Mouse (Mus musculus): ENCODE measurements at regions not wholly inside any gene's neighbourhood (a gene's known extent, or its start where the extent isn't known, plus 50 kb on each side); places are given as distances from the start of the nearest gene placed in this dataset.

- Histone ChIP-seq H3K9me3 (ENCODE audit: control insufficient read depth, low read length) (no peaks in the 10 kb centered on the region), H3K4me1 (replicated peaks; ENCODE audit: control insufficient read depth in 2 of 2, insufficient read depth in 2 of 2, low read length in 1 of 2) (no peaks in the 10 kb centered on the region), H3K27me3 (ENCODE audit: control insufficient read depth, insufficient read depth, low read length) (no peaks in the 10 kb centered on the region), H3K4me3 (ENCODE audit: insufficient read depth in 1 of 2, low read depth in 2 of 2, low read length in 2 of 2) (no peak overlapping the region), H3K36me3 (replicated peaks; ENCODE audit: control insufficient read depth, insufficient read depth, low read depth) (no peaks in the 10 kb centered on the region), H3K9ac (replicated peaks) (no peak overlapping the region), H3K4me2 (ENCODE audit: low read depth) (no peak overlapping the region), H3K27ac (no peak overlapping the region)
- DNase-seq (ENCODE audit: low read depth in 3 of 3, low spot score in 3 of 3) (no peak), ATAC-seq (ENCODE audit: insufficient read depth) (no peak)
- TF ChIP-seq EP300 (IDR thresholded peaks at IDR 0.05; ENCODE audit: low read depth) = no peak
- no peak for TF ChIP-seq CTCF (IDR thresholded peaks at IDR 0.05; ENCODE audit: low read depth)
- 55% methylated on average over 7 of the region's 7 CpGs for WGBS (ENCODE audit: insufficient replicate concordance)
These were observed 577.6 kb downstream of the Kcnj2 start for GRCm38 (mm10) chr11:111643603-111644002.

GRCm38 (mm10) chr11:111652882-111653281 is 586.9 kb downstream of the Kcnj2 start:
- Histone ChIP-seq H3K9ac (replicated peaks) (no peak overlapping the region), H3K36me3 (replicated peaks; ENCODE audit: control insufficient read depth, insufficient read depth, low read depth) (no peaks in the 10 kb centered on the region), H3K4me2 (ENCODE audit: low read depth) (no peak overlapping the region), H3K27me3 (ENCODE audit: control insufficient read depth, insufficient read depth, low read length) (no peaks in the 10 kb centered on the region), H3K4me1 (replicated peaks; ENCODE audit: control insufficient read depth in 2 of 2, insufficient read depth in 2 of 2, low read length in 1 of 2) (no peaks in the 10 kb centered on the region), H3K27ac (no peak overlapping the region), H3K9me3 (ENCODE audit: control insufficient read depth, low read length) (no peaks in the 10 kb centered on the region), H3K4me3 (ENCODE audit: insufficient read depth in 1 of 2, low read depth in 2 of 2, low read length in 2 of 2) (no peak overlapping the region)
- TF ChIP-seq EP300 (IDR thresholded peaks at IDR 0.05; ENCODE audit: low read depth) = no peak
- TF ChIP-seq CTCF (IDR thresholded peaks at IDR 0.05; ENCODE audit: low read depth) = peak; percentile 39; the same call in 1 of the 2 replicates
- DNase-seq (ENCODE audit: low read depth in 3 of 3, low spot score in 3 of 3) = no peak
- ATAC-seq (ENCODE audit: insufficient read depth) = no peak
- 55% methylated on average over 3 of the region's 3 CpGs for WGBS (ENCODE audit: insufficient replicate concordance)

DNA sequence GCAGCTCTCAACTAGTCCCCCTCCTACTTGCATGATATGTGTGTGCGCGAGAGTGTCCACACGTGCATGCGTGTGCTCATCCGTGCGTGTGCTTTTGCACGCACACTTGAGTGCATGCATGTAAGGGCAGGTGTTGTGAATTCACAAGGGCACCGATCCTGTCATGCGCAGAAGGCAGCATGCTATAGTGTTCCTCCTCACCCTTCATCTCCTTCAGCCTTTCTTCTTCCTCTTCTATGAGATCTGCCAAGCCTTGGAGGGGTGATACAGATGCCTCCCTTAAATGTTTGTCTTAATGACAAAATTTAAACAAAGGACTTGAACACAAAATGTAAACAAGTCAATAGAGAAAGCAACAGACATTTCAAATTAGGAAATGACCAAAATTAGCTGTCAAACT is 591.8 kb downstream of the Kcnj2 start:
- Histone ChIP-seq H3K36me3 (replicated peaks; ENCODE audit: control insufficient read depth, insufficient read depth, low read depth) (no peaks in the 10 kb centered on the region), H3K9ac (replicated peaks) (no peak overlapping the region), H3K4me2 (ENCODE audit: low read depth) (no peak overlapping the region), H3K4me3 (ENCODE audit: insufficient read depth in 1 of 2, low read depth in 2 of 2, low read length in 2 of 2) (no peak overlapping the region), H3K27me3 (ENCODE audit: control insufficient read depth, insufficient read depth, low read length) (no peaks in the 10 kb centered on the region), H3K4me1 (replicated peaks; ENCODE audit: control insufficient read depth in 2 of 2, insufficient read depth in 2 of 2, low read length in 1 of 2) (0 out of 4 replicates have a peak, but pooled peaks cover 0 to 2% of the 10 kb centered on the region in 2 experiments), H3K27ac (no peak overlapping the region), H3K9me3 (ENCODE audit: control insufficient read depth, low read length) (no peaks in the 10 kb centered on the region)
- no peak for DNase-seq (ENCODE audit: low read depth in 3 of 3, low spot score in 3 of 3)
- no peak for ATAC-seq (ENCODE audit: insufficient read depth)
- TF ChIP-seq CTCF (IDR thresholded peaks at IDR 0.05; ENCODE audit: low read depth) = no peak
- no peak for TF ChIP-seq EP300 (IDR thresholded peaks at IDR 0.05; ENCODE audit: low read depth)
- 89% methylated on average over 9 of the region's 9 CpGs for WGBS (ENCODE audit: insufficient replicate concordance)

DNA sequence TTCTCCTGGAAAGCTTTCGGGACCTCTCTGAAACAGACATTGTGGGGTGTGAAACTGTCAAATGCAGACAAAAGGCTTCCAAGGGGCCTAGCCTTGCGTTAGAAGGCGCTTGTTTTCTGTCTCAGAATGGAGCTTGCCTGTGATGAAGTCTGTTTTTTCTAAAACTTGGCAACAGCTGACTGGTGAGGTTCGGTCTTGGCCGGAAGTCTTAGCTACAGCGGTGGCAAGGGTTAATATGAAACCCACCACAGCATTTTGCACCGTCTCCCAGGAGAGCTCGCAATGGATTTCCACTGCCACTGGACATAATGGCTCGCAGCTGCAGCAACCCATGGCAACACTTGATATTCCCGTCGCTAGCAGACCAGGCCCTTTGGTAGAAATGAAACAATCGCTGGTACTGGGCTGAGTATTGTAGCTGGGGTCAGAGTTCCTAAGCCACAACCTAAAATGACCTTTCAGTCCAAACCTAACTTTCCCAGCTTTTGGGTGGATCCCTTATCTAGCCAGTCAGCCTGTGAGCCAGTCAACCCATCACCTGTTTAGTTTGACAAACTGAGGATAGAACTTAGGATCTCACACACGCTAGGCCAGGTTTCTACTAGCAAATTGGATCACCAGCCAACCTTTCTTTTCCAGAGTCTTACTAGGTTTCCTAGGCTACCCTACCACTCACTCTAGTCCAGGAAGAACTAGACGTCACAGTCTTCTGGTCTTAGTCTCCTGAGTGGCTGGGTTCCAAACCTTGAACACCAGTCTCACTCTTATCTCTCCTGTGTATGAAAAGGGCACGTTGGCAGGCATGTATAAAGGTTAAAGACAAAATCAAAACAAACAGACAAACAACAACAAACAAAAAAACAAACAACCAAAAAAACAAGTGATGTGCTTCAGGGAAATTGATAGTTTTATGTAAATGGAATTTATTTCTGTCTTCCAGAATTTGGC is 592.7 kb downstream of the Kcnj2 start:
- DNase-seq (ENCODE audit: low read depth in 3 of 3, low spot score in 3 of 3) (no peak), ATAC-seq (ENCODE audit: insufficient read depth) (no peak)
- Histone ChIP-seq H3K36me3 (replicated peaks; ENCODE audit: control insufficient read depth, insufficient read depth, low read depth) (no peaks in the 10 kb centered on the region), H3K9me3 (ENCODE audit: control insufficient read depth, low read length) (no peaks in the 10 kb centered on the region), H3K4me3 (ENCODE audit: insufficient read depth in 1 of 2, low read depth in 2 of 2, low read length in 2 of 2) (no peak overlapping the region), H3K27me3 (ENCODE audit: control insufficient read depth, insufficient read depth, low read length) (no peaks in the 10 kb centered on the region), H3K4me2 (ENCODE audit: low read depth) (no peak overlapping the region), H3K9ac (replicated peaks) (no peak overlapping the region), H3K27ac (no peak overlapping the region), H3K4me1 (replicated peaks; ENCODE audit: control insufficient read depth in 2 of 2, insufficient read depth in 2 of 2, low read length in 1 of 2) (0 out of 4 replicates have a peak, but pooled peaks cover 0 to 2% of the 10 kb centered on the region in 2 experiments)
- TF ChIP-seq CTCF (IDR thresholded peaks at IDR 0.05; ENCODE audit: low read depth) (no peak), EP300 (IDR thresholded peaks at IDR 0.05; ENCODE audit: low read depth) (no peak)
- WGBS (ENCODE audit: insufficient replicate concordance) = 68% methylated on average over 15 of the region's 15 CpGs

GRCm38 (mm10) chr11:111663269-111663668 is 597.3 kb downstream of the Kcnj2 start:
- 60% methylated on average over 3 of the region's 3 CpGs for WGBS (ENCODE audit: insufficient replicate concordance)
- no peak for DNase-seq (ENCODE audit: low read depth in 3 of 3, low spot score in 3 of 3)
- Histone ChIP-seq H3K9me3 (ENCODE audit: control insufficient read depth, low read length) (no peaks in the 10 kb centered on the region), H3K4me2 (ENCODE audit: low read depth) (no peak overlapping the region), H3K9ac (replicated peaks) (no peak overlapping the region), H3K36me3 (replicated peaks; ENCODE audit: control insufficient read depth, insufficient read depth, low read depth) (no peaks in the 10 kb centered on the region), H3K27me3 (ENCODE audit: control insufficient read depth, insufficient read depth, low read length) (no peaks in the 10 kb centered on the region), H3K4me1 (replicated peaks; ENCODE audit: control insufficient read depth in 2 of 2, insufficient read depth in 2 of 2, low read length in 1 of 2) (0 out of 4 replicates have a peak, but pooled peaks cover 0 to 2% of the 10 kb centered on the region in 2 experiments), H3K27ac (no peak overlapping the region), H3K4me3 (ENCODE audit: insufficient read depth in 1 of 2, low read depth in 2 of 2, low read length in 2 of 2) (no peak overlapping the region)
- ATAC-seq (ENCODE audit: insufficient read depth) = no peak
- TF ChIP-seq EP300 (IDR thresholded peaks at IDR 0.05; ENCODE audit: low read depth) (no peak), CTCF (IDR thresholded peaks at IDR 0.05; ENCODE audit: low read depth) (no peak)

Data from liver, embryonic 14.5 days (tissue).